Mouse (Mus musculus) T-helper 1 cell (primary cell): ENCODE data around the gene Cela2a.

Experiments
- in situ Hi-C: fragments of 300-600 bp; cut with MboI, MseI; formaldehyde crosslinking; loops from one replicate; pipeline ENCODE4 v1.15.1; 2025; ENCODE audit warnings: high pct_unique_total_duplicates

Cela2a gene

DNA sequence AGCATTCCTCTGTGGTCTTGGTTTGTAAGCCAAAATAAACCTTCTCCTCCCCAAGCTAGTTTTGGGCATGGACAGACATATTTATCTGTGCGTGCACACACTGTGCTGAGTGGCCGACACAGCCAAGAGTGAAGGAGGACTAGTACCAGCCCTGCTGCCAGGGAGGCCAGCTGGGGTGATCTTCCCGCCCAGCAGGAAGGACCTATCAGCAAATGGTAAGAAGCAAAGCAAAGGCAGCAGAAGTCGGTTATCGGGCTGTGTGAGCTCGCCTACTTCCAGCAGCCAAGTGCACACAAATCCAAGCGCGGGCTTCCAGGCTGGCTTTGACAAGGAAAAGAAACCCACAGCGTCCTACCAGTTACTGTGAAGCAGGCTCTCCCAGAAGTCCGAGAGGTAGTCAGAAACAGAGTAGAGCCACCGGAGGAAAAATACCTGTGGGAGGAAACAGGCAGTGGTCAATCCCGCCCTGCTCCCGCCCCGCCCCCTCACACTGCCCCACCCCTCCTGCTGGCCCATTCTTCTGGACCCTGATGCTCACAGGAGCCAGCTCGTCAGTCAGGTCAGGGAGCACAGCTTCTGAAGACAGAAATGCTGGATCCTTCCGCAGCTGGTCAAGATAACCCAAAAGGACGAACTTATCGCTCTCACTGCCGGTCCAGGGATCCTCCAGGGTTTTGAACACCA, 58.5 kb downstream of the Cela2a start:
- in situ Hi-C loops: no loop called here

DNA sequence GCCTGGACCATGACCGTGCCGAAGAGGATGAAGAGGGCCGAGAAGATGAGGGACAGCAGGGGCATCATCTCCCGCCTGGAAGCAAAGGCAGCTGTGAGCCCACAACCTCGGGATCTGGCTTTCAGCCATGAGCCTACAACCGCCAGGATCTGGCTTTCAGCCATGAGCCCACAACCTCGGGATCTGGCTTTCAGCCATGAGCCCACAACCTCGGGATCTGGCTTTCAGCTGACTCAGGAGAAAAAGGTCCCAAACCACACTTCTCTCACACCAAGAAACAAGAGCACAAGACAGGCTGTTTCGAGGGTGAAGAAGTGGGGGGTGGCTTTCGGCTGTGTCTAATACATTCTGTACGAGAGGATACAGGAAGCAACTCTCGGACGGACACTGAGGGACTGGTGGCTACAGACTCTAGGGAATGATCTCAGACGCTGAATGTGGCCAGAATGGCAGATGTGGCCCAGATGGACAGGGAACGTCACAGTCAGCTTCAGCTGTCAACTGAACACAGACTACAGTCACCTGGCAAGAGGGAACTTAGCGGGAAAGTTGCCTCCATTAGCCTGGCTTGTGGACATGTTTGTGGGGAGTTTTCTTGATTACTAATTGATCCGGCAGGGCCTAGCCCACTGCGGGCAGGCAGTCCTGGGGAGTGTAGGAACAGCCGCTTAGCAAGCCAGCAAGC, 59.1 kb downstream of the Cela2a start:
- in situ Hi-C loops: no loop called here

- in situ Hi-C loops: no loop called here
These were observed 59.7 kb downstream of the Cela2a start for GRCm38 (mm10) chr4:141766316-141766667.

GRCm38 (mm10) chr4:141765008-141765407, 61.0 kb downstream of the Cela2a start:
- in situ Hi-C loops: no loop called here
